Mouse (Mus musculus) heart, postnatal 25 days (tissue): ENCODE results near the gene Col9a3. TPM values are rescaled to one million over a fixed set of nuclear protein-coding genes. Genes with fewer than 3 reads are reported as not detected.
A peak's percentile ranks its signal among the peaks of the same experiment; 100 is the strongest.

Experiments used
- DNase-seq: peaks from one replicate; pipeline ENCODE4 v3.0.0; 2022; ENCODE audit warnings: low spot score
- intact Hi-C: fragments of 180-260 bp; cut with DNase I; formaldehyde crosslinking; loops from one replicate; pipeline ENCODE4 v1.15.1; 2025
- total RNA-seq, 2 experiments: library from RNA; stranded (reverse); gene quantifications; 2 replicates each; pipeline ENCODE4 v1.2.3; 2021

The Col9a3 gene
- total RNA-seq, 2 experiments from 2014 or later = 0.14 to 0.62 TPM

DNA sequence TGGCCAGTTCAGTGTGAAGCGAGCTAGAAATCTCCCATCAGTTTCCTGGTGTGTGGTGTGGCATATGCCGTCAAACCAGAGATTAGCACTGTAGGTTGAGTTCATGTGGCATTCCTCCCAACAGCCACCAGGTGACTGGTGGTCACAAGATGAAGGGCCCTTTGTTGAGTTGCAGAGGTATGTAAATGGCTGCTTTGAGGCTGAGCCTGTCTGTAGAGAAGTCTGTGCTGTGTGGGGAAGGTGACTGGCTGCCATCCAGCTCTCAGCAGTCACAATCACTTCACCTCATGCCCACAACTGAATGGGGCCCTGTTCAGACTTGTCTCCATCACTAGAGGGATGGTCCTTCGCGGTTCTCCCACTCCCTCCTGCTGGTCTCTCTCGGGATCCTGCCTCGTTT lies 7.2 kb downstream of the Col9a3 start:
- intact Hi-C loops = no loop called here
- DNase-seq = no peak

GRCm38 (mm10) chr2:180610283-180610682 lies 12.7 kb downstream of the Col9a3 start:
- intact Hi-C loops = no loop called here
- DNase-seq = no peak

GRCm38 (mm10) chr2:180611882-180612281 lies 14.3 kb downstream of the Col9a3 start:
- intact Hi-C loops = no loop called here

GRCm38 (mm10) chr2:180641576-180642554 lies 44.3 kb downstream of the Col9a3 start:
- intact Hi-C loops = no loop called here

More at GRCm38 (mm10) chr2:180611882-180612281, 14.3 kb downstream of the Col9a3 start:
- DNase-seq = no peak

DNA sequence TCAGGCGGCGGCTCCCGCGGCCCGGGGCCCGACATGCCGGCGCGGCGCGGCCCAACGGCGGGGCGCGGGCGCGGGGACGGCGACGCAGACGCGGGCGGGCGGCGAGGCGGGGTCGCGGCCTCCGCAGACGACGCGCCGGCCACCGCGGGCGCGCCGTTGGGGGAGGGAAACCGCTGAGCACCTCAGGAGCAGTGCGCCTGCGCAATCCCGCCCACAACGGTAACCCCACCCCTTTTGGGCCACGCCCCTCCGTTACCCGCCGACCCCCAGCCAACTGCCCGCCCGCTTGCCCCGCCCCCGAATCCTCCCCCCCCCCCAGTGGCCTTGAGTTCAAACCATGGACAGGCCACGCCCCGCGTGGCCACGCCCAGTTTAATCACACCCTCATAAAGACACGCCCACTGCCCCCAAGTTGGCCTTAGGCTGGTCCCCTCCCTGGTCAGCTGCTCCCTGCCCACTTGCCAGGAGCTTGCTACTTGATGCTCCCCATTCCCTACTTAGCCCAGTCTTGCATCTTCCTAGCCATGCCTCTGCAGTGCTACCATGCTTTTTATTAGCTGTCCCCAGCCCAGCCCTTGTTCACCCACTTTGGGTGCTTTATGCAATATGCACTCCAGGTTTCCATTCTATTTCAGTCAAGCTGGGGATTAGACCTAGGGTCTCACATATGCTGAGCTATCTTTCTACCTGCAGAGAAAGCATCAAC lies 45.1 kb downstream of the Col9a3 start, which contains the start of gene Tcfl5:
Gene Tcfl5, minus strand, starts transcription at position 154 of the 706 bp plus-strand sequence.
- intact Hi-C loops = no loop called here
- no peak for DNase-seq

More at GRCm38 (mm10) chr2:180641576-180642554, 44.3 kb downstream of the Col9a3 start:
- no peak for DNase-seq

DNA sequence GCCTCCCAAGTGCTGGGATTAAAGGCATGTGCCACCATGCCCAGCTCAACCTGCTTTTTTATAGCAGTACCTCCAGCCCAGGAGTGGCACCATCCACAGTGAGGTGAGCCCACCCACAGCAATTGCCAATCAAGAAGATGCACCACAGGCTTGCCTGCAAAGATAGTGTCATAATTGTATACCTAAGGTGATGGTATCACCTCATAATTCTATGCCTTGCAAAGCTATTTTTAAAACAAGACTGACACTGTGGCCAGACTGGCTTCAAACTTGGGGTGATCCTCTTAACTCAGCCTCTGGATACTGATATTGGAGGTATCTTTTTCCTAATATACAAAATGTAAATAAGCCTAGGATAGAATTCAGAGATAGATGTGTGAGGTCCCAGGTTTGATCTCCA lies 46.0 kb downstream of the Col9a3 start:
- DNase-seq = no peak
- intact Hi-C loops = no loop called here

GRCm38 (mm10) chr2:180646841-180647240 lies 49.3 kb downstream of the Col9a3 start:
- intact Hi-C loops = no loop called here
- DNase-seq = no peak

- DNase-seq = no peak
- intact Hi-C loops = no loop called here
These were observed 57.1 kb downstream of the Col9a3 start for GRCm38 (mm10) chr2:180654666-180655065.

DNA sequence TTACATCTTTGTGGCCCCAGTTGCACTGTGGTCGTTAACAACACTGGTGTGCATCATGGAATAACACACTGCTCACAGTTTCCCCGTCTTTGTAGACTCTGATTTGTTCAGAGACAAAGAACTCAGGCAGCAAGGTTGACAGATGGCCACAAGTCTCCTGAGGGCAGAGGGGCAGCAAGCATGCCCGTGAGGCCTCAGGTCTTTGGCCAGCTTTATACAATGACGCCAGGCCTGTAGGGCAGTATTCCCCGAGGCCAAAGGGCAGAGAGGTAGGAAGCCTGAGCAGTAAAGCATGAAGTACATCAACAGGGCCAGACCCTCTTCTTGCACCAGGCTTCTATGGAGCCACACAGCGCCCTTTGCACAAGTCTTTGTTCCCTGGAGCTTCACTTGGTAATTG lies 57.6 kb downstream of the Col9a3 start:
- intact Hi-C loops = no loop called here
- DNase-seq = no peak

DNA sequence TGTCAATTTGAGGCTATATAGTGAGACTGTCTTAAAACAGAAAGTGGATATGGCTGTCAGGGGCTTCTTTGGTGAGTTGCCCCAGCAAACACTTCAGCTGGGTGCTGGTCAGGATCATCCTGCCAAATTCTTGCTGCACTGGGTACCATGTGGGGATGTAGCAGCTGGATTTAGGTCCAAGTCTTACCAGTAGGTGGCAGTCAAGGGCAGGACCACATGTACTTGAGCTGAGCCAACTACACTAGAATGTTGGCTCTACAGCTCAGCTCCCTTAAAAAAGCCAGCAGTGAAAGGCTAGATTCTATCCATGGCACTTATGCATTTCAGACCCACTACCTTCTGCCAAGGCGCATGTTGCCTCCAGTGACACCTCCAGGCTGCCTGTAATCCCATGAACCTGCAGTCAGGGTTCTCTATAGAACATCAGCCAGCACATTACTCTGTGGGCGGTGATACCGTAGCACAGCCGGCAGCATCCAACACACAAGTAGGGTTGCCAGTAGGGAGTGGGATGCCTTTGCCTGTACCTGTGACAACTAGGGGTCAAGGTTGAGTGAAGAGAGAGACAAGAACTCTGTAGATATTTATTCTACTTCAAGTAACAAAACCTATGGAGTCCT lies 59.9 kb downstream of the Col9a3 start:
- intact Hi-C loops = loop anchor here (1.0 kb wide), 1 partner anchor 88 kb away; no protein-coding TSS in a partner anchor
- peak; percentile 17 for DNase-seq

DNA sequence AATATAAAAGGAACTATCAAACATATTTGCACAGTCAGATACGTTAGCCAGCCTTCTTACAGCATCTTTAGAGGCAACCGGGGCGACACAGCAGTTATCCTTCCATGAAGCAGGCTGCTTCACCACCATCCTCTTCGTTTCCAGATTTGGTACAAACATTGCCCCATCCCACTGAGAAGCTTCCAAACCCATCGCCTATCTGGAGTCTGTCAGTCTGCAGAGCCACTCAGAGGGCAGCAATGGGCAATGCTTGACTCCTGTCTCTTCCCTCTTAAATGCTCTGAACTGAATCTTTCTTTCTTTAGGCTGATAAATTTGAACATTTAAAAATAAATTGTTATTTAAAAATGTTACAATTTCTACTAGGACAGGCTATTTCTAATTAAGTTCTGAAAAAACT lies 60.8 kb downstream of the Col9a3 start:
- intact Hi-C loops = no loop called here

GRCm38 (mm10) chr2:180659353-180660150 lies 62.0 kb downstream of the Col9a3 start:
- no peak for DNase-seq
- intact Hi-C loops = no loop called here

More for the DNA sequence above, 60.8 kb downstream of the Col9a3 start:
- DNase-seq = no peak

DNA sequence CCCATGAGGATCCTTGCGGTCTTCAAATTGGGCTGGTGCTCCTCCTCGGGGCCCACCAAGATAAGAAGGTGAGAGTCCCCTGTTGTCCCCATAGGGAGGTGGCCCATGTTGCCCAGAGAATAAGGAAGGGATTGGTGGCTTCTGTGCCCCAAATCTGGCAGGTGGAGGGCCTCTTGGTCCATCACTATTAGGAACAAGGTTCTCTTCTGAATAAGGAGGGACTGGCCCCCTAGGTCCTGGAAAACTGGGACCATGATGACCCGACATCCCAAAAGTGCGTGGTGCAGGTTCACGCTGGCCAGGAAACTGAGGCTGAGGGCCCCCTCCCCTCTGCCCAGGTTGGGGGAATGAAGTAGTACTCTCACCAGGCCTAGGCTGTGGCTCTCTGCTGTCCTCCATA lies 62.9 kb downstream of the Col9a3 start:
- no peak for DNase-seq
- intact Hi-C loops = no loop called here

- DNase-seq = no peak
- intact Hi-C loops = no loop called here
These were observed 64.4 kb downstream of the Col9a3 start for GRCm38 (mm10) chr2:180662008-180662407.

Other genes with a start within 250 kb of the Col9a3 start
- not detected for gene Slco4a1, start 141.5 kb upstream of the Col9a3 start, total RNA-seq
- gene Ntsr1, start 97.8 kb upstream of the Col9a3 start, total RNA-seq = not detected
- gene Mrgbp, start 16.5 kb upstream of the Col9a3 start, total RNA-seq = 10 to 100 TPM; 14.4 to 14.6 TPM
- gene Ogfr, start 8.5 kb upstream of the Col9a3 start, total RNA-seq = 10 to 100 TPM; 33.0 to 34.3 TPM
- gene Tcfl5, start 44.9 kb downstream of the Col9a3 start, total RNA-seq = under 1 TPM in 1 of 2 experiments, not detected in 1; 0.17 TPM
- 10 to 100 TPM; 27.2 to 31.4 TPM for gene Dido1, start 112.2 kb downstream of the Col9a3 start, total RNA-seq
- 10 to 100 TPM; 62.9 to 64.3 TPM for gene Gid8, start 112.3 kb downstream of the Col9a3 start, total RNA-seq
- under 1 TPM in 1 of 2 experiments, not detected in 1; 0.39 TPM for gene Slc17a9, start 127.5 kb downstream of the Col9a3 start, total RNA-seq
- gene Bhlhe23, start 179.1 kb downstream of the Col9a3 start, total RNA-seq = not detected